Comparison of ENCODE assay signal across 16 mouse cellular contexts in the genomic region with DNA sequence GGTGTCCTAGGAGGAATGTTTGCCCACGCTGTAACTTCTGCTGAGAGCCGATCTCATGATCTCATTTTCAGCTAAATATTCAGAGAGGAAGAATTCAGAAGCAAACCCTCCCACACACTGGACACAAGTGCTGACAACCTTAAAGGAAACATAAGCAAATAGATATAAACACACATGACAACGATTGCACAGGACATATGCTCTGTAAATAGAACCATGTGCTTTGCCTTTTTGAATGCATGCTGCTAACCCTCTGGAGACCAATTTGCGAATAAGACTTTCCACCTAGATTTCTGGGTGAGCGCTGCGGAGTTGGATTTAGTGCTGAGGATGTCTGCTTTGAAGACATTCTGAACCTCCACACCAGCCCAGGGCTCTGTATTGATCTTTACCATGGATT.
"Had no signal": no experiment of that assay in that cellular context is flagged by ENCODE, and none has a peak within 500 bp of the region (broad histone marks: within the 10 kb centered on the region; RNA-seq: fewer than 3 reads in every experiment).

No protein-coding gene starts in this region.

- H3K27me3 ChIP-seq: kidney, embryonic 15.5 days; liver, embryonic 15.5 days; megakaryocyte, embryonic 14.5 days; midbrain, embryonic 12.5 days; neural tube, embryonic 12.5 days; stomach, embryonic 15.5 days had no signal

- H3K4me1 ChIP-seq: kidney, embryonic 15.5 days; limb, embryonic 10.5 days; liver, embryonic 15.5 days; midbrain, embryonic 12.5 days; neural tube, embryonic 12.5 days; stomach, embryonic 15.5 days had no signal

- H3K9ac ChIP-seq: kidney, embryonic 15.5 days; liver, embryonic 15.5 days; midbrain, embryonic 12.5 days; neural tube, embryonic 12.5 days; stomach, embryonic 15.5 days had no signal

- H3K36me3 ChIP-seq: kidney, embryonic 15.5 days; limb, embryonic 10.5 days; liver, embryonic 15.5 days; midbrain, embryonic 12.5 days; neural tube, embryonic 12.5 days; stomach, embryonic 15.5 days had no signal

- H3K4me3 ChIP-seq: kidney, embryonic 15.5 days; left cerebral cortex, adult 2 months; limb, embryonic 10.5 days; liver, embryonic 15.5 days; megakaryocyte, embryonic 14.5 days; midbrain, embryonic 12.5 days; neural tube, embryonic 12.5 days; stomach, embryonic 15.5 days had no signal

- H3K27ac ChIP-seq: kidney, embryonic 15.5 days; left cerebral cortex, adult 2 months; limb, embryonic 10.5 days; liver, embryonic 15.5 days; macrophage; midbrain, embryonic 12.5 days; neural tube, embryonic 12.5 days; stomach, embryonic 15.5 days had no signal

- DNase-seq: kidney, postnatal 14 days; lung, adult 2 months; lung, postnatal 10 days; right cerebral cortex, postnatal 14 days; thymus, adult 2 months; thymus, postnatal 25 days had no signal

- H3K9me3 ChIP-seq: kidney, embryonic 15.5 days; limb, embryonic 10.5 days; liver, embryonic 15.5 days; megakaryocyte, embryonic 14.5 days; midbrain, embryonic 12.5 days; neural tube, embryonic 12.5 days; stomach, embryonic 15.5 days had no signal

- H3K4me2 ChIP-seq: kidney, embryonic 15.5 days; liver, embryonic 11.5 days; liver, embryonic 15.5 days; midbrain, embryonic 12.5 days; neural tube, embryonic 12.5 days; stomach, embryonic 15.5 days had no signal
